Mouse (Mus musculus) frontal cortex, postnatal 14 days (tissue): ENCODE data around the gene Slc6a1.
A peak's percentile ranks its signal among the peaks of the same experiment; 100 is the strongest.

ENCODE experiments used
- DNase-seq, 2 experiments: peaks; one replicate each; pipeline ENCODE4 v3.0.0; 2022; ENCODE audit warnings: low spot score in 2 of 2

Gene Slc6a1

GRCm38 (mm10) chr6:114354635-114355034, 72.2 kb downstream of the Slc6a1 start:
- no peak for DNase-seq

- DNase-seq: peak in 1 of 2 experiments; percentile 31
Observed at GRCm38 (mm10) chr6:114358171-114358570, 75.7 kb downstream of the Slc6a1 start.

DNA sequence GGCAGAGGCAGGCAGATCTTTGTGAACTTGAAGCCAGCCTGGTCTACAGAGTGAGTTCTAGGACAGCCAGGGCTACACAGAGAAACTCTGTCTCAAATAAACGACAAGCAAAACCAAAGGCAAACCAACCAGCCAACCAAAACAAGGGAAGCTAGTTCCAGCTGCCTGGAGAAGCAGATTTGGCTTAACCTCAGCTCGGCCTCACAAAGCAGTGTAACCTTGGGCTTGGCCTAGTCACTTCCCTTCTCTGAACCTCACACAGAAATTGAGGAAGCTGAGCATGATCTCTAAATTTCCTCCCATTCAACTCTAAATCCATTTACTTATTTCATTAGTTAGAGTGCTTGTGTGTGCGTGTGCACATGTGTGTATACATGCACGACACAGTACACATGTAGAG, 79.9 kb downstream of the Slc6a1 start:
- DNase-seq: no peak

GRCm38 (mm10) chr6:114363740-114364139, 81.3 kb downstream of the Slc6a1 start:
- no peak for DNase-seq

DNA sequence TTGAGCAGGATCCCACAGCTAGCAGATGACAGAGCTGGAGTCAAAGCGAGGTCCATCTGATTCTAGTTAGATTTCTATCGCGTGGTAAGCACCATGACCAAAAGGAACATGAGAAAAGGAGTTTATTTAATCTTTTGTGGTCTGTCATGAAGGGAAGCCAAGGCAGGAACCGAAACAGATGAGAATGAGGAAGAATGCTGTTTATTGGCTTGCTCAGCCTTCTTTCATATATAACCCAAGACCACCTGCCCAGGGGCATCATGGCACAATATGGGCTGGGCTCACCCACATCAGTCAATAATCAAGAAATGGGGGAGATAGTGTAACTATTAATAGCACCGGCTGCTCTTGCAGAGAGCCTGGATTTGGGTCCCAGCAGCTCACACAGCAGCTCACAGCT, 82.3 kb downstream of the Slc6a1 start:
- DNase-seq: no peak

GRCm38 (mm10) chr6:114366191-114366590, 83.8 kb downstream of the Slc6a1 start:
- DNase-seq: no peak
